Comparison of ENCODE assay signal across 16 mouse cellular contexts in the genomic region with DNA sequence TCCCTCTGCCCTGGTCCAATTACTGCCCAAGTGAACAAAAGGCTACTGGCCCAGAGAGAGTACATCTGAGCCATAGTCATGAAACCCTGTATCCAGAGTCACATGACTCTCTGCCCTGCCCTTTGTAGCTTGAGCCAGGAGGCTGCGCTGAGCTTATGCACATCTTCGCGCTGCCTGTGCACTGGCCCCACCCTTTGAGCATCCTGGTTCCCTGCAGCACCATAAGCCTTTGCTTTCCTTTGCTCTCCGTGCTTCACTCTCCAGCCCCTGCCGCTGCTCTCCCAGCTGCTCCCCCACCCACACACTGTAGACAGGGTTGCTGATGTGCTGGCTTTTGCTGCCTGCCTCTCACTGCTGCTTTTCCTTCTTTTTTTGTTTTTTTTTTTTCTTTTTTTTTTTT. TPM values are rescaled to one million over a fixed set of nuclear protein-coding genes. Genes with fewer than 3 reads are reported as not detected.
DNase-seq lines count a peak whose midpoint lies in the region.
"Had no signal": no experiment of that assay in that cellular context is flagged by ENCODE, and none has a peak within 500 bp of the region (broad histone marks: within the 10 kb centered on the region; RNA-seq: fewer than 3 reads in every experiment).

No protein-coding gene starts in this region.

- intact Hi-C loops in left cerebral cortex, postnatal 10 days (cut with DNase I): loop anchor here (5.0 kb wide), 2 partner anchors 231 to 566 kb away; no protein-coding TSS in a partner anchor

- DNase-seq in frontal cortex, postnatal 36 days (ENCODE audit: low spot score in 2 of 2): peak; percentile 53 to 63
- no peak for DNase-seq in frontal cortex, postnatal 14 days (ENCODE audit: low spot score in 2 of 2)
- DNase-seq in left cerebral cortex, adult 9 months (ENCODE audit: low spot score in 2 of 2): peak; percentile 47 to 52
- no peak for DNase-seq in left cerebral cortex, postnatal 10 days (ENCODE audit: extremely low spot score in 1 of 2, low spot score in 2 of 2)
- peak; percentile 47 for DNase-seq in R1 (ENCODE audit: low read depth, low spot score)
- peak; percentile 57 for DNase-seq in telencephalon, adult 2 months (ENCODE audit: low read depth, low spot score)
- no peak for DNase-seq in cerebellum, postnatal 25 days
- DNase-seq: adrenal gland, postnatal 10 days; cerebellum, adult 2 months; cerebellum, postnatal 36 days; embryo, embryonic 11 days; gastrocnemius, adult 2 months; kidney, adult 8-10 months; kidney, postnatal 14 days; lung, embryonic 14.5 days had no signal

RNA-seq across cellular contexts. Expression of a gene that starts 39.6 kb away (rescaled TPM):
- 10 to 100 TPM; 52.7 to 54.0 TPM for total RNA-seq in left cerebral cortex, postnatal 10 days (2021)

RNA-seq across cellular contexts. Expression of a gene that starts 54.2 kb away (rescaled TPM):
- 10 to 100 TPM in 1 of 2 experiments, 1 to 10 TPM in 1; 7.5 to 10.6 TPM for total RNA-seq in left cerebral cortex, postnatal 10 days (2021)
- total RNA-seq: G1E had no signal

Comparison
In these comparisons a context has a peak if more than half of its experiments do, and no peak if none do; other contexts are left out.
1. DNase-seq: peak in frontal cortex, postnatal 36 days (2 of 2), left cerebral cortex, adult 9 months (2 of 2), R1 (single experiment) and telencephalon, adult 2 months (single experiment); none in frontal cortex, postnatal 14 days (0 of 2), left cerebral cortex, postnatal 10 days (0 of 2) and cerebellum, postnatal 25 days (0 of 2).